Mouse (Mus musculus): ENCODE data around the gene Gm14743. TPM values are rescaled to one million over a fixed set of nuclear protein-coding genes. Genes with fewer than 3 reads are reported as not detected.

Gm14743 gene
- polyA plus RNA-seq (2017; shearing (Covaris generic)): not detected

DNA sequence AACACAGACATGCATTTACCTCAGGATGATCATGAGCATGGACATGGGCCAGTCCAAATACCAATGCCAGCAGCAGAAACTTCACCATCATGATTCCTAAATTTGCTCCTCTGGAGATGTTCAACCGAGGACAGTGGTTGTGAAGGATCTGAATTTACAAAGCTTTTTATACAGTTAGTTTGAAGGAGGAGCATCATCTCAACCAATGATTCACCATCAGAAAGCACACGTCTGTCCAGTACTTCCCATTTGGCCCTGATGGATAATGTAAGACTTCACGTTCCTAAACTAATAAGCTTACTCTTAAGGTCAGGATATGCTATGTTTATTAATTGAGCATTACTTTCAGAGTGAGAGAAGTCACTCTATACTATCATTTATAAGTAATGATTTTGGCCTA, at the start of gene Gm14743:
Gene Gm14743 (minus strand): TSS at position 101 of the 400 bp plus-strand sequence.

Other genes with a start within 250 kb of the Gm14743 start
- gene Obp1a, start 154.5 kb downstream of the Gm14743 start, polyA plus RNA-seq (2017; shearing (Covaris generic)): not detected
- not detected for gene Gm5938, start 120.5 kb downstream of the Gm14743 start, polyA plus RNA-seq (2017; shearing (Covaris generic))
- not detected for gene Obp1b, start 59.1 kb downstream of the Gm14743 start, polyA plus RNA-seq (2017; shearing (Covaris generic))
- gene 4930480E11Rik, start 123.7 kb upstream of the Gm14743 start, polyA plus RNA-seq (2017; shearing (Covaris generic)): not detected